Mouse (Mus musculus): Measurements from ENCODE around the gene Etfa.

Gene Etfa

DNA sequence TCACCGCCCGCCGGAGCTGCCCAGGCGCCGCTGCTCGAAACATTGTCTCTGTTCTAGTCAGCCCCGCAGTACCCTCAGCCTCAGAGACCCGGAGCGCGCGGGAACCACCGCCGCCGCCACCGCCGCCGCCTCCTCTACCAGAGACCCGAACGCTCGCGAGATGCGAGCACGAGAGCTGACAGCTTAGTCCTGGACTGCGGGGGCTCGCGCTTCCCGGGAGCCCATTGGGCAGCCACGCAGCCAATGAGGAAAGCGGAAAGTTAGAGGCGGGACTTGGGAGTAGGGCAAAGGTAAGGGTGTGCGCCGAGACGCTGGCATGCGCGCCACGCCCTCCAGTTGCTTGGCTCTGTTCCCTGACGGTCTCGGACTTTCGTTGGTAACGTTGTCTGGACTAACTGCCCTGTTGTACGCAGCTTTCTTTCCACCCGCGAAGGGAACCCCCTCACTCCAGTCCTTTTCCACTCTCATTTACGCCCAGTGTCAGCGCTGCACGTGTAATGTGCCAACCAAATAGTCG is at the start of gene Etfa:
Etfa (minus strand) TSS at position 217 of the 517 bp plus-strand sequence.
- peak; percentile 84 for DNase-seq (ENCODE audit: low spot score)

DNA sequence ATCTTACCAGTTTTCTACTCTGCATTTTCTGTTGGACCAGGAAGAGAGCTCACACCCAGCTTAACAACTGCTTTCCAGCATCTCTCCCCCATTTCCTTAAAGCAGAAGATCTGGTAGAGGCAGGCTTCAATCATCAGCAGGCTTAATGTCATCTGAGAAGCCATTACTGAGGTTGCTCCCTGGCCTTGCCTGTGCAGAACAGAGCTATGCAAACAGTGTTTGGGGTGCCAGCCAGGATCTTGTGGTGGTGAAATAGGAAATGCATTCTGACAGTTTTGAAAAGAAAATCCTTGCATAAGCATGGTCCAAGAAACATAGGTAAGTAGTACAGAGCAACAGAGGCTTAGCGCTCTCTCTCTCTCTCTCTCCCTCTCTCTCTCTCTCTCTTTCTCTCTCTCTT is 48.9 kb upstream of the Etfa start:
- no peak for DNase-seq (ENCODE audit: low spot score)

DNA sequence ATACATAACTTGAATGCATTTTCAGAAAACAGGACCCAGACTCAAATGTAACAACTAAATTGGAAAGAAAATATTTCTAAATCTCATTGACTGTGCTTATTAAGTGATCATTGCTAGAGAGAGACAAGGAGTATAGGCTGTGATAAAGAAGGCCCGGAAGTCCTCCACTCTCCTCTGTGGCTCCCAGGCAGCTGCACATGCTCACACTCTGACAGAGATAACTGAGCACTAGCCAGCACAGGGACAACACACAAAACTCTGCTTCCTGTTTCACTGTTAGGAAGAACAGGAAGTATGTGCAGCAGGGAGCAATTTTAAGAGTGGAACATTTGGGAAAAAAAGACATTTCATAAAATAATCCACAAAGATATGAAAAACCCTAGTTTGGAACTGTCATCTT is 42.9 kb upstream of the Etfa start:
- DNase-seq (ENCODE audit: low spot score): no peak

DNA sequence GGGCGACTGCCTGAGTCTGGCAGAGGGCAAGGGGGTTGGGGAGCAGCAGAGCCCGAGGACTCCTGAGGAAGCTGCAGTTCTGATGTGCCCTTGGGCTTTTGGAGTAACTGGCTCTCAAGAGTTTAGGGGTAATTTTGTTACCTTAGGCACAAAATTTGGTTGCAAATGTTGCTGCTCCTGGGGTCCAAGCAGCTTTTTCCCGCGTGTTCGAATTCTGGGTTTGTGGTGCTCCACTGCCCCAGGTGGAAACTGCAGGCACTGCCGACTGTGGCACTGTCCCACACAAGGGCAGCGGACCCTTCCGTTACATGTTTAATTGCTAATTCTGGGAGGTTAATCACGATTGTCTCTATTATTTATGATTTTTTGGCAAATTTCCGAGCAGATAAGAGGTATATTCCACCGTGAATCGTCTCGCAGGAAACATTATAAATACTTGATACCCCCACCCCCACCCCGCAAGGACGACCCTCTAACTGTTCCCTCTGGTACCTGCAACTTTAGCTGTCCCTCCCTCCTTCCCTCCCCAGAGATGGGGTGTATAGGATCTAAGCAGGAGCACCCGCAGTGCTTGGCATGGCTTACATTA is 37.4 kb upstream of the Etfa start:
- no peak for DNase-seq (ENCODE audit: low spot score)

DNA sequence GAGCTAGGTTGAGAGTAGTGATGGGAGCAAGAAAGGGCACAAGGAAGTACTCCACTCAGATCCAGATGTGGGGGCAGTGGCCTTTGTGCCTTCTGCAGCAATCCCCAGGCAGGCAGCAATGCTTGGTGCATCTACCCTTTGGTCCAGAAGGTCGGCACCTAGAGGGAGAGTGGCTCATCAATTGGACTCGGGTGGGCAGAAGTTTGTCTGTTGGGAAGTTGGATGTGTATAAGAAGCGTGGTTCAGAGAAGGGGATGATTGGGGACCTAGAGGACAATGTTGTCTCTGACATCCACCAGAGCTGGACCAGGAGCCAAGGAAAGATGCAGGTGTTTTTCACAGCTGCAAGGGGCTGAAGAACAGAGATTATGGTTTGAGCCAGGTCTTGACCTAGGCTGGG is 36.8 kb upstream of the Etfa start:
- no peak for DNase-seq (ENCODE audit: low spot score)

DNA sequence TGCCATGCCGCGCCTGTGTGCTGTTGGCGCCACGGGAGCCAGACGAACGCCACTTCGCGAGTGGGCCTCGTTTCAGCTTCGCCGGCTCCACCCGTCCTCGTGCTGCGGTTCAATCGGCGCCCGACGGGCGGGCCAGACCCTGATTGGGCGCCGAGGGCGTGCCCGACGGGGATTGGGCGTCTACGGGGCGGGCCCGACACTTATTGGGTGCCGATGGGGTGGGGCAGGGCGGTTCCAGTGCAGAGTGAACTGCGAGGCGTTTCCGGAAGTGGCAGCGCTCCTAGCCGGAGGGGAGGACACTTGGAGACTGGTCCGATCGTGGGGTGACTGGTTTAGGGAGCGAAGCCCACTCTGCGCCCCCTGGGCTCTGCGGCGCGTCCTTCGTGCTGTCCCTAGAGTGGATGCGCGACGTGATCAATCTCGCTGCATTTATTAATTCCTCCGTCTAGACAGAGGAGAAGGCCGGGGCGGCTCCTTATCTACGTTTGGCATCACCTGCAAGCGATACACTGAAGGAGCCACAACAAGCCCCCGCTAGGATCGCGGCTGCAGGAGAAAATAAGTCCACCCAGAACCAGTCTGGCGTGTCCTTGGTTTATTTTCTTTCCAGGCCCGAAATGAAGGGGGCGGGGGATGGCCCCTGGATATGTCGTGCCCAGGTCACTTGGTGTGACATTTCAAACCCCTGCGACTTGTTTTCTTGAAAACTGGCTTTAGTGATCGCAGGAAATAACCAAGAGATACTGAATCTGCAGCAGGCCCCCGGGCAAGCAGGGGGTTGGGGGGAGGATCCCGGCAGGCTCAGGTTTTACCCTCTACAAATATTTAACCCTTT is 34.4 kb upstream of the Etfa start:
- no peak for DNase-seq (ENCODE audit: low spot score)

DNA sequence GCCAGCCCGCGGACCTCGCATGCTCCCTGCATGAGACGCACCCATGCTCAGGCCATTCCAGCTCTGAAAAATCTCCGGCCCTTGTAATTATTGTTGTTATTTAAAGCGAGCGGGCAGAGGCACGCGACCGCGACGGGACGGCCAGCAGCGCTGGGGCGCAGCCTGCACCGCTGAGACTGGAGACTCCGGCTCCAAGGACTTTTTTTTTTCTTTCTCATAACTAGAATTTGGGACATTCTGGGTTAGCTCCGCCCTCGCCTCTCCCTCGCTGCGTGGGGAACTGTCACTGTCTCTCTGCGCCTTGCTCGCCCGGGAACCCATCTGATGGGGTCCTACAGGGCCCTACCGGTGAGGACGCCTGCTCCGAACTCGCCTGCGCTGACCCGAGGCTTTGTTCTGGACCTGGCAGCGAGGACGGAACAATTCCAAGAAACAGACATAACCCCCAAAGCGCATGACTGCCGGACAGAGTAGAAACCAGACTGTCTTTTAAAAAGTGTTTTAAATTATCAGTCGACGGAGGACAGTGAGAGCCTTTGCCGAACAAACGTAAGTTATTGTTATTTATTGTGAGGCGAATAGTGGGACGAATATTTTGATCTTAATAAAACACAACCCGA is 33.6 kb upstream of the Etfa start:
- DNase-seq (ENCODE audit: low spot score): no peak

DNA sequence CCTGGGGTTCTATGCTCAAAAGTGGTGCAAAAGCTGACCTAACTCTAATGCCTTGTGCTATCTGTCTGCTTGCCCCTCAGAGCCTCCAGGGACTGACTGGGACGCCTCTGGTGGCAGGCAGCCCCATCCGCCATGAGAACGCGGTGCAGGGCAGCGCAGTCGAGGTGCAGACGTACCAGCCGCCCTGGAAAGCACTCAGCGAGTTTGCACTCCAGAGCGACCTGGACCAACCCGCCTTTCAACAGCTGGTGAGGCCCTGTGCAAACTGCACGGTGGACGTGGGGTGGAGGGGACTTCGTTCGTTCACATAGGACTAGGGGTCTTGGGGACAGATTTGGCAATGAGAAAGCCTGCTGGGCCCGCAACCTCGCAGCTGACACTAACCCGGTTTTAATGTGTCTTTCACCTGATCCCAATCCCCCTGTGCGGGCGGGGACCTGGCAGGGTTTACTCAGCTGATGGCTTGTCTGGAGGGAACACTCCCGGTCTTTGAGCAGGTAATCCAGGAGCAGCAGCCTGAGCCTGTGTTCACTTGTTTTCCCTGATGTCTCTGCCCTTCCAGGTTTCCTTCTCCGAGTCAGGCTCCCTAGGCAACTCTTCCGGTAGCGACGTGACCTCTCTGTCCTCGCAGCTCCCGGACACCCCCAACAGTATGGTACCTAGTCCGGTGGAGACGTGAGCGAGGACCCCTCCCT is 33.0 kb upstream of the Etfa start:
- no peak for DNase-seq (ENCODE audit: low spot score)

DNA sequence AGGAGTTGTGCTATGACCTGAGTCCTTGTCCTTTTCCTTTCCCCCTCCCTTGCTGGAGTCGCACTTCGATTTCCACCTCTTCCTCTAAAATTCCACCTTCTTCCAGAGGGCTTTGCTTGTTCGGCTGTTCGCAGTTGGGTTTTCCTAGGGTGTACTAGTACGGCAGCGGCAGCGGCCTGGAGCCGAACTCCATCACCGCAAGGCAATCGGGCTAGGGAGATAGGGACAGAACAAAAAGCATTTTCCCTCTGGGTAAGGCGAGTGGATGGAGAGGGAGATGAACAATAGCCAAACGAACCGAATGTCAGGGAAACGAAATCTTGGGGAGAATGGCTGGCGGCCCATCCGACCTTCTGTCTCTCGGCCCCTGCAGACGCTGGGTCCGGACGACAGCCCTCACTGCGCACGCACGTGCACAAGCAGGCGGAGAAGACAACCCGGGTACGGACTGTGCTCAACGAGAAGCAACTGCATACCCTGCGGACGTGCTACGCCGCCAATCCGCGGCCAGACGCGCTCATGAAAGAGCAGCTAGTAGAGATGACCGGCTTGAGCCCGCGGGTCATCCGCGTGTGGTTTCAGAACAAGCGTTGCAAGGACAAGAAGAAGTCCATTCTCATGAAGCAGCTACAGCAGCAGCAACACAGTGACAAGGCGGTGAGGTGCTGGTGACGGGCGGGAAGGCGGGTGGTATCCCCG is 31.8 kb upstream of the Etfa start:
- no peak for DNase-seq (ENCODE audit: low spot score)

DNA sequence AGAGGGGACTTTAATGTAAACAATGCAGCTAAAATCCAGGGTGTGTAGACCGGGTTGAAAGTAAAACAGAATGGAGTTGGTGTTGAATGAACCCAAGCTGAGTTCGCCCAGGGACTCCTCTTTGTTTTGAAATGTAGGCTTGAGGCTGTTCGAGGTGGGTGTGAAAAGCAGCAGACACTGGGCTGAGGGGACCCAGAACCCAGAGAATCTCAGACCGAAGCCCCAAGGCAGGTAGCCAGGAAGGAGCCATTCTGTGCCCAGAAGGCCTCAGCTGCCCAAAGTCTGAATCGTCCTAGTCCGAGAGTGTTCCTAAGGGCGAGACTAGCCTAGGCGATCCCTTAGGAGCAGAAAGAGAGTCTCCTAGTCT is 31.3 kb upstream of the Etfa start:
- no peak for DNase-seq (ENCODE audit: low spot score)

DNA sequence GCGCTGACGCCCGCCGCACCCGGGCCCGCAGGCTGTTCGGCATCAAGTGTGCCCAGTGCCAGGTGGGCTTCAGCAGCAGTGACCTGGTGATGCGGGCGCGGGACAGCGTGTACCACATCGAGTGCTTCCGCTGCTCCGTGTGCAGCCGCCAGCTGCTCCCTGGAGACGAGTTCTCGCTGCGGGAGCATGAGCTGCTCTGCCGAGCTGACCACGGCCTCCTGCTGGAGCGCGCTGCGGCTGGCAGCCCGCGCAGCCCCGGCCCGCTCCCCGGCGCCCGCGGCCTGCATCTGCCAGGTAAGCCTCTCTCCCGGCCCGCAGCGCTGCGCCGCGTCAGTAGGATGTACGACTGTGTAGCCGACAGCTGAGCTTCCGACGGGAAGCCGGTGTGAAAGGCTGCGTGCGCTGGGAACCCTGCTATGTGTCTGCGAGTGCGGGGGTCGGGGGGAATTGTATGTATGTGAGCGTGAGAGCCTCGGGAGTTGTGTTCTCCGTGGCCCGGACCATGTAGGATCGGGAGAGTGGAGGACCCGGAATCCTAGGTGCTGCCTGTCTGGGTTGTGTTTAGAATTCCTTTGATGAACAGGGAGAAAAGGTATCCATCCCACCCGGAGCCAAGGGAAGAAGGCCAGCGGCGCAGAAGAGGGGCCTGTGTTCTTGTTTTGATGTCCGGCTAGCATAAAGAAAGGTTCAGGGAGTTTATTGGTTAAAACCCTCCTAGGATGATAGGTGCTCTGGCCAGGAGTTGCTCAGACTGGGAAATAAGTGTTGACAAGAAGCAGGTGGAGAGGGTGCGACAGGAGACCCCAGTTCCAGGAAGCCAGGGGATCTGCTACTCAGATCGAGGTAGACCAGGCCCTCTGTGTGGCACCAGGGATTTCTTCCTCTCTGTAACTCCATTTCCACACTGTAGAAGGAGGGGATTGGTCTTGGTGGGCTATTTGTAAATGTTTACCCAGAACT is 30.6 kb upstream of the Etfa start:
- DNase-seq (ENCODE audit: low spot score): no peak

DNA sequence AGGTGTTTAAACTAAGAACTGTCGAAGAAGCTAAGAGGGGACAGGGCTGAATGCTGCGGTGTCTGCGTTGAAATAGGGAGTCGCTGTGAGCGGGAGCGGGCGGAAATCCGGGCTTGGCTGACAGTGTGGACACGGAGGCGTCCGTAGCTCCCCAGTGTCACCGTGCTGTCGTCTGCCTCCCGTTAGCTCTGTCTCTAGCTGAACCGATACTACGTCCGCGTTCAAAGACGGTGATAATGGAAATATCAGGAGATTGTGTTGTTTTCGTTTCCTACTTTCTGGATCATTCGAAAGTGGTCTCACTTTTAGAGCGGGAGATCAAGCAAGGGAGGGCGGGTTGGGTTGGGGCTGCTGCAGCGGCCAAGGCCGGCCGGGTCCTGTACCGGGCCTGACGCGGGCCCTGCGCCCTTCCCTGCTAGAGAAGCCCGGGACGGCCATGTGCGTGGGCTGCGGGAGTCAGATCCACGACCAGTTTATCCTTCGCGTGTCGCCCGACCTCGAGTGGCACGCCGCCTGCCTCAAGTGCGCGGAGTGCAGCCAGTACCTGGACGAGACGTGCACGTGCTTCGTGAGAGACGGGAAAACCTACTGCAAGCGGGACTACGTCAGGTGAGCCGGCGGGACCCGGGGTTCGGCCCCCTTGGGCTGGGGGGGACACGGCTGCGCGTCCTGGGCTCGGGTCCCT is 29.8 kb upstream of the Etfa start:
- no peak for DNase-seq (ENCODE audit: low spot score)

DNA sequence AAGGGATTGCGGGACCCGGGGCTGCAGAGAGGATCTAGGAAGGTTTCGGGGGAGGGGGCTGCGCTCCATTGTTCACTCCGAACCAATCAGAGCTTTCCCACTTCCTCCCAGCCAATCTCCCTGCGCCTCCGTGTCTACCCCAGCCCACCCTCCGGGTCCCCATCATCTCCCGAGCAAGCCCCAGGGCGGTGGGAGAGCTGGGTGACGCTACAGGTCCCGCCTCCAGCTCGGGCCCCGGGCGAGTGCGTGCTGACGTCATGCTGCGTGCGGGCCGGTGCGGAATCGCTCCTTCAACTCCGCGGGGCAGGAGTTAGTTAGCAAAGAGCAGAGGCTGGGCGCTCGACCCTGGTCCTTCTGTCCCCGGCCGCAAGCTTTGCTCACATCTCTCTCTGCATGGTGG is 28.8 kb upstream of the Etfa start:
- no peak for DNase-seq (ENCODE audit: low spot score)

DNA sequence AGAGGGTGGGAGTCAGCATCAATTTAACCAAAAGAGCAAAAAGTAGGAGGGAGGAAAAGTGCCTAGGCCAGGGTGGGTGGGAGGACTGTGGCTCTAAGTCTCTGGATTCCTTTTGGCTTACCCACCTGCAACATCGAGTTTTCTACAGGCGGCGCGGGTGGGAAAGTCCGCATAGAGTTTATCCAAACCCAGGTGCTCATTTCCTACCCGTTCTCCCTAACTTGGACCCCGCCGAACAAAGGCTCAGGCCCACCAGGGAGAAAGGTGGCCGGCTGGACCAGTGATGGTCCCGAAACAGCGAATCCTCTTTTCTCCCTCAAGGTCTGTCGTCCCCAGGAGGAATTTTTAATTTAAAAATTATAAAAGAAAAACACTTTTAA is 28.3 kb upstream of the Etfa start:
- DNase-seq (ENCODE audit: low spot score): no peak

DNA sequence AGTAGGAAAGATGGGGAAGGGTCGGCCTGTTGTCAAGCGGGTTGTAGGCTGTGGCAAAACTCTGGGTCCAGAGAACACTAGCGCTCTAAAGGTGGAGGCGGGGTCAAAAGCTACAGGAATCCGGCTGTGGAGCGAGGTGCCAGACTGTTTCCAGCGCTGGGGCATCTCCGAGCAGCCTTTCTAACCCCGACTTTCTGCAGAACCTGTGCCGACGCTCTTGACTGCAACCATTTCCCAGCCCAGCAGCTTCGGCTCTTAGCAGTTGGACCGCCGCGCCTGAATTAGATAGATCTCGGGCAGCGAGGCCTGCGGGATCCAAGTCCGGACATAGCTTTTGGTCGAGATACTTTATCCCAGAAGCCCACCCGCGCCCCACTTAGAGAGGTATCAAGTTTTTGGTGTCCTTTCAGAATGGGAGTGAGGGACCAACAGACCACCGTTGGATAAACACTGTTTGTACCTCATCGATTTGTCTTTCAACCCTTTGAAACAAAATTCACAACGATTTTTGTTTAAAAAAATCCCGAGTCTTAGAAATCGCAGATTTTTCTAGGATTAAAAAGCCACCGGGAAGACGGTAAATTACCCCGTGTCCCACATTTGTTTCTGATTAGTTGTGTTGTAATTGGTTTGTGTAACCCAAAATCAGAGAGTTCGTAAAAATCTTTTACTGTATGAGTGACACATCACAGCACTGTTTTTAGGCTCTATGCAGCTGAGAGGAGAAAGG is 27.8 kb upstream of the Etfa start:
- DNase-seq (ENCODE audit: low spot score): no peak

DNA sequence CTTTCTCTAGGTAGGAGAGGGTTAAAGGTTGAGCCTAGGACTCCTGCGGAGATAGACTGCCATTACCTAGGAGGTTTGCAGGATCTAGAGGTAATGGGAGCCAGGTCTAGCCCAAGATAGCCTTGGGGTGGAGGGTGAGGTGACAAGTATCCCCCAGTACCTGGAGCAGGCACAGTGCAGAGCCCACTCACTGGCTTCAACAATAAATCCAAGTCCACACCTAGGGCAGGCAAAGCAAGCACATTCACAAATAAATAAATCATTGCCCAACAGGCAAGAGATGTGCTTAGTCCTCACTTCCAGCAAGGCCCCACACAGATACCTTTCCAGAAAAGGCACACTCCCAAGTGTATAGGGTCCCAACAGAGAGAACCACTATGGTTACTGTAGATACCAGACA is 27.0 kb upstream of the Etfa start:
- no peak for DNase-seq (ENCODE audit: low spot score)

DNA sequence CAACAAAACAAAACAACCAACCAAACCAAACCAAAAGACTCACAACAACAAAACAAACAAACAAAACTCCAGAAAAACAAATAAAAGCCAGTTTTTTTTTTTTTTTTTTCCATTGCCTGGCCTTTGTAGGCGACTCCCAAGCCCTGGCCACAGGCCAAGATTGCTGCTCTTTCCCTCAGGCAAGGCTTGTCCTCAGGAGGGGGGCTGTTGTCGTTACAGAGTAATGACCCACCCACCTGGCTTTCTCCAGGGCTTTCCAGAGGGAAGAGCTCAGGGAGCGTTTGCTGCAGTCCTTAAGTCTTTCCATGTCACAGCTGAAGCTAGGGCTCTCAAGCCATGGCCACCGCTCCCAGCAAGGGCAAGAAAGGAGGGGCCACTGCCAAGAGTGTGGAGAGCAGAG is 26.3 kb upstream of the Etfa start, which contains the start of gene Isl2:
Isl2 (plus strand) TSS at position 296 of the 400 bp plus-strand sequence.
- DNase-seq (ENCODE audit: low spot score): no peak

DNA sequence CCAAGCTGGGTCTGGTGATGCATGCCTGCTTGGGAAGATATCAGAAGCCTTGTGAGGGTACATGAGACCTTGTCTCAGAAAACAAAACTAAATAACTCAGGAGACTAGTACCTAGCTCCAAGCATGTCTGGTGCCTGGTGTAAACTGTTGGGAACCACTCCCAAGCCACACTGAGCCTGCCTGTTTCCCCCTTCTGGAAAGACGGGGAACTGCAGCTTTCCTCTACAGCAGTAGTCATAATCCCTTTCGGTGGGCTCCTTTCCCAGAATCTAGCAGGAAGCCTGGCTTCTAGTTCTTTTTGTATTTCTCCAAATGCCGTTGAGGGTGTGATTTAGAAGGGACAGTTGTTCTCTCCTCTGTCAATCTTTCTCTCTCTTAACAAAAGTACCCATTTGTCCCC is 23.9 kb upstream of the Etfa start:
- DNase-seq (ENCODE audit: low spot score): no peak

DNA sequence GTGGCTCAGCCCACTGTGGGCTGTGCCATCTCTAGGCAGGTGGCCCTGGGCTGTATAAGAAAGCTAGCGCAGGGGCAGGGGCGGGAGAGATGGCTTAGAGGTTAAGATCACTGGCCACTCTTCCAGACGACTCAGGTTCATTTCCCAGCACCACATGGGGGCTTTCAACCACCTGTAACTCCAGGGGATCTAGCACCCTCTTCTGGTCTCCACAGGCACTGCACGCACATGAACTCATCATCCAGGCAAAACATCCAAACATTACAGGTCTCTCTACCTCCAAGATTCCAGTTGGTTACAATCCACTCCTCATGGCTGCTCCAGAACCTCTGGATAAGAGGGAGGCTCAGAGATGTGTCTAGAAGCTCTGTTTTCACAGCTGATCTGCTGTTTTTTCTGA is 13.7 kb upstream of the Etfa start:
- no peak for DNase-seq (ENCODE audit: low spot score)

All from urinary bladder, postnatal 10 days (tissue).